Mouse (Mus musculus): ENCODE measurements around the gene Supt16.
A peak's percentile ranks its signal among the peaks of the same experiment; 100 is the strongest.

The Supt16 gene

GRCm38 (mm10) chr14:52197156-52197878 lies at the start of gene Supt16:
Gene Supt16 (minus strand): TSS chr14:52197416.
- DNase-seq, result peak; percentile 80

GRCm38 (mm10) chr14:52246129-52246528 lies 48.9 kb upstream of the Supt16 start:
- no peak for DNase-seq

DNA sequence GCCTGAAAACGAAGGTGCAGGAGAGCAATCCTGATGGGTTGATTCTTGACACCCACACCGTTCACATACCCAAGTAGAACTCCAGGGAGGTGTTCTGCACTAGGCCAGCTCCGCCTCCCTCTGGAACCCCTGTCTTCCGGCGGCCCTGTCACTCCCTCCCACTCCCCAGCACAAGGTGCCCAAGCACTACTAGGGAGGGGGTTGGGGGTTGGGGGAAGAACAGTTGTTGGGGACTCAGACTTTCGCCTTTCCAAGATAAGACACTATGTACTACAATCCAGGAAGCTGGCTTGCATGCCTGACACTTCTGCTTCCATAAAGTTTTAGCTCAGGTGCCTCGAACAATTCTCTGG lies 47.5 kb upstream of the Supt16 start:
- no peak for DNase-seq

DNA sequence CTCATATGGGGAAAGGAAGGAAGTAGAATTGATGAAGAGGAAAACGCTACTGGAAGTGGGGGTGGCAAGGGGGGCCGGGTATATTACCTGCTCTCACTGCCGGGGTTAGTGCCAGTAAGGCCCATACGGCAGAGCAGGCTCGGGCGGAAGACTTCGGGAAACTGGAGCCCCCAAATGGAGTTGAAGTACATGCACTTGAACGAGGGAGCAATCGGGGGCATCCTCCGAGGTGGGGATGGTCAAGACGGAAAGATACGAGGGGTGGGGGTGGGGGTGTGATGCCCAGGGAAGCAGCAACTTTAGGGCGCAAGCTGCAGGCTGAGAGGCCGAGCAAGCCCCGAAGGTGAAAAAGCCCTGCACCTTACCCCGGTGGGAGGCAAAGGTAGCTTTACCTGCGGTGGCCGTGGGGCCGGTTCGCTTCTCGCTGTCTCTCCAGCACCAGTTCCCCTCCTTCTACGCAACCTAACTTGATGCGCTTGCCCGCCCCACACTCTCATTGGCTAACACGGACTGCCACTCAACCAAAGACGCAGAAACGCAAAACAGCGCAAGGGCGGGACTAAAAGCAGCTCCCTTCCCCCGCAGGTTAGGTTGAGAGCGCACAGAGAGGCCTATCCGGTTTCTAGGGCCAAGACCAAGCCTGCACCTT lies 46.9 kb upstream of the Supt16 start:
- DNase-seq, result peak; percentile 100

- no peak for DNase-seq
Measured at GRCm38 (mm10) chr14:52236216-52236615, 39.0 kb upstream of the Supt16 start.

- DNase-seq, result no peak
Measured at GRCm38 (mm10) chr14:52235165-52235564, 37.9 kb upstream of the Supt16 start.

DNA sequence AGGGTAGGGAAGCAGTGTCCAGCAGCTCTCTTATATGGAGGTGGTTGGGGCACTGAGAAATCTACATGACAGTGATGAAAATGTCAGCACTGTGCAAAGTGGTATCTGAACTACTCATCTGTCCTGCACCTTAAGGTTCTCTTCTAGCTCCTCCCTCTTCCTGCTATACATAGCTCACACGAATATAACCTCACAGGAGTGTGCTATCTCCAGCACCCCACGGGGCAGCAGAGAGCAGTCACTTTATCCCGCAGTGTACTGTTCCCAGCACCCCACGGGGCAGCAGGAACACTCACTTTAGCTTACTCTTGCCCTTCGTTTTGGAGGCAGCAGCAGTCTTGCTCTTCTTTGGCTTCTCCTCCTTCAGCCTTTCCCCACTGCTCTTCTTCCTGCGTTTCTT lies 35.0 kb upstream of the Supt16 start:
- no peak for DNase-seq

DNA sequence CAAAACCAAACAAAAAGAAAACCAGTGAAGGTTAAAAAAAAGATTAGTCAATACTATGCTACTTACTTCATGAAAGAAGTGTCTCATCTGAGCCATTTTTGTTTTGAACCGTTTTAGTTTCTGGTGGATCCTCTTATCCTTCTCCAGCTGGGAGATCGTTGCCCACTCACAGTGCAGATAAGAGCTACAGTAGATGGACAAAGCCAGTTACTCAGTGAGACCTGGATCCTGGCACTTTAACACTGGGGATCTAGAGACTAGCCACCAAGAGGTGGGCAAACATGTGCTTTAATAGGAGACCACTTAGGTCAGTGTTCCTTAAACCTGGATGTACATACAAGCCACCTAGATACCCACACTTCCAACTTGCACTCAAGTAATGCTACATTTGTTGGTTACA lies 28.8 kb upstream of the Supt16 start:
- no peak for DNase-seq

DNA sequence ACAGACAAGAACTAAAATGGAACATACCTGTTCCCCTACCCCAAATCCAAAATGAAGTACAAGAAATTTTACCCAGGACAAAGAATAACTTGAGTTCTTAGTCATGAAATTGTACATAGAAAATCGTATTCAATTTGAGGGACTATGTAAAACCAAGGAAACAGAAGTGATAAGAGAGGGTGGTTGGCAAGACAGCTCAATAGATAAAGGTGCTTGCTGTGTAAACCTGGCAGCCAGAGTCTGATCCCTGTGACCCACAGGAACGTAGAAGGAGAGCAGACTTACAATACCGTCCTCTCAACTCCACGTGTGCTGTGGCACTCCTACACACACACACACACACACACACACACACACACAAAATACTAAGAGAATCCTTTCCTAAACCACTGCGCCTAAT lies 20.0 kb upstream of the Supt16 start:
- no peak for DNase-seq

DNA sequence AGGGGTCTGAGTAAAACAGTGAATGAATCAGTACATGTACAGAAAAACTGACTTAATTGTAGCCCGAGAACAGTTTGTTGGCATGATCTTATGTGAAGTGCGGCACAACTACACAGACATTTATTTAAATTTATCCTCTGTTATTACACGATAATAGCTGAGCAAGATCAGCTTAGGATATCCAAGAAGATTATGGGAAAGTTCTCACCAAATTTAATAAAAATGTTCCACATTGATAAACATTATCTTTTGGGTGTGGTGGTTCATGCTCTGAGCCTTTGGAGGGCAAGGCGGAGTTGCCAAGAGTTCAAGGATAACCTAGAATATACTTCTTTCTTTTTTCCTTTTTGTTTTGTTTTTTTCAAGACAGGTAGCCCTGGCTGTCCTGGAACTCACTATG lies 2.2 kb upstream of the Supt16 start:
- no peak for DNase-seq

GRCm38 (mm10) chr14:52198141-52198540 lies 925 bp upstream of the Supt16 start:
- peak; percentile 20 for DNase-seq

- peak; percentile 27 for DNase-seq
Measured at GRCm38 (mm10) chr14:52196230-52197155, 723 bp downstream of the Supt16 start.

DNA sequence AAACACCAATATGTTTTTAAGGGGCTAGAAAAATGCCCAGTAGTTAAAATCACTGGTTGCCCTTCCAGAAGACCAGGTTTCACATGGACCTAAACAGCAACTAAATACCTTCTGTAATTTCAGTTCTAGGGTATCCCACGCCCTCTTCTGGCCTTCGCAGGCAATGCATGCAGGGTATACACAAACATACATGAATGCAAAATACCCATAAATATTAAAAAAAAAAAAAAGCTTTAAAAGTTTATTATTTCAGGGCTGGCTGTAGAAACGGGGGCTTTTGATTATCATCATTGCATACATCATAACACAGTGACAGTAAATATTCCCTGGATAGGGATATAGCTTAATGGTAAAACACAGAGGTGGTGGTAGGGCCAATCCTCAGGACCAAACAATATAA lies 1.5 kb downstream of the Supt16 start:
- peak; percentile 69 for DNase-seq

DNA sequence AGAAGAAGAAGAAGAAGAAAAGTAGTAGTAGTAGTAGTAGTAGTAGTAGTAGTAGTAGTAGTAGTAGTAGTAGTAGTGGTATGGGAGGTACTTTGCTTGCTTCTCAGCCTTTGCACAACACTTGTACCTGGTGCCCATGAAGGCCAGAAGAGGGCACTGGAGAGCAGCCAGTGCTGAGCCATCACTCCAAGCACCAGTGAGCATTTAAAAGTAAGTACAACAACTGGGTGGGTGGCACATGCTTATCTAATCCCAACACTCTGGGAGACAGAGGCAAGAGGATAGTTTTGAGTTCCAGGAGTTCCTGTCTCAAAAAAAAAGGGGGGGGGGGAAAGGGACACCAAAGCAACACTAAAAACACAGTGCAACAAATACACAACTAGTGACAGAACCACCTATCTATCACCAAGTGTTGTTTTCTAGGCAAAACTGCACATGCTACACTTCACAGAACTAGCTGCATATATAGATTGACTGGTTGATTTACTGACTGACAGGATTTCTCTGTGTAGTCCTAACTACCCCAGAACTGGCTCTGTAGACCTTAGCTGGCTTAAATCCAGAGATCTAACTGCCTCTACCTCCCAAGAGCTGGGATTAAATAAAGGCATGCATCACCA lies 6.4 kb downstream of the Supt16 start:
- peak; percentile 33 for DNase-seq

- DNase-seq, result peak; percentile 19
Measured at GRCm38 (mm10) chr14:52189519-52189918, 7.7 kb downstream of the Supt16 start.

- no peak for DNase-seq
Measured at GRCm38 (mm10) chr14:52188788-52189187, 8.4 kb downstream of the Supt16 start.

GRCm38 (mm10) chr14:52166571-52166970 lies 30.6 kb downstream of the Supt16 start:
- DNase-seq, result no peak

GRCm38 (mm10) chr14:52160911-52161310 lies 36.3 kb downstream of the Supt16 start:
- DNase-seq, result no peak

- no peak for DNase-seq
Measured at GRCm38 (mm10) chr14:52155008-52155407, 42.2 kb downstream of the Supt16 start.

- DNase-seq, result no peak
Measured at GRCm38 (mm10) chr14:52152613-52153012, 44.6 kb downstream of the Supt16 start.

DNA sequence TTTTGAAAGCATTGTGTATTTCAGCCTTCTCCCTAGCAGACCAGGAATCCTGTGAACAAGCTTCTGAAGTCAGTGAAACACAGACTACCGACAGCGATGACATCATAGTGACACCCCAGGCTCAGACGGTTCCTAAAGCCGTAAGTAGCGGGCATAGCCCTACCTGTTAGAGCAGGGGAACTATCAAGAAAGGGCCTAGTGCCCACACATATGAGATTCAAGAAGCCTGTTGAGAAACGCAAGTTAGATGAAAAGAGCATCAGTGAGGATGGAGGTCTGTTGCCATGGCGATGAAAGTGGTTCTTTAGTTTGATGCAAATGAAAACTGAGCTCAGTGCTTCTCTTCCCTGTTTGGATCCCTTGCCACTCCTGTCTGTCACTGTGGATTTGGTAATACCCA lies 45.0 kb downstream of the Supt16 start:
- DNase-seq, result no peak

GRCm38 (mm10) chr14:52149888-52150287 lies 47.3 kb downstream of the Supt16 start:
- no peak for DNase-seq

DNA sequence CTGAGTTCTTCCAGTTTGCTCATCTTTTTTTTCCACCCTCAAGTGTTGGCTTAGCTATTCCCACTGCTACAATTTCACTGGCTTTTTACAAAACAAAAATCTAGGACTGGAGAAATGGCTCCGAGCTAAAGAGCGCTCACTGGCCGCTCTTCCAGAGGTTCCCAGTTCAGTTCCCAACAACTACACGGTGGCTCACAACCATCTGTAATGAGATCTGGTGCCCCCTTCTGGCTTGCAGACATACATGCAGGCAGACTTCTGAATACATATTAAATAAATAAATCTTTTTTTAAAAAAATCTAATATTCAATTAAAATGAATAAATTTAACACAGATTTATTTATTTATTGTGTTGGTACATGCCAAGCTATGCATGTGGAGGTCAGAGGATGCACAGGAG lies 50.7 kb downstream of the Supt16 start:
- no peak for DNase-seq
